Mouse (Mus musculus): ENCODE data around the gene Rtn4ip1.
"Not testable (repeated sequence)": the region's sequence is repeated elsewhere in the genome, so short reads cannot be mapped to it uniquely, and the experiment has no call there.

Gene Rtn4ip1

DNA sequence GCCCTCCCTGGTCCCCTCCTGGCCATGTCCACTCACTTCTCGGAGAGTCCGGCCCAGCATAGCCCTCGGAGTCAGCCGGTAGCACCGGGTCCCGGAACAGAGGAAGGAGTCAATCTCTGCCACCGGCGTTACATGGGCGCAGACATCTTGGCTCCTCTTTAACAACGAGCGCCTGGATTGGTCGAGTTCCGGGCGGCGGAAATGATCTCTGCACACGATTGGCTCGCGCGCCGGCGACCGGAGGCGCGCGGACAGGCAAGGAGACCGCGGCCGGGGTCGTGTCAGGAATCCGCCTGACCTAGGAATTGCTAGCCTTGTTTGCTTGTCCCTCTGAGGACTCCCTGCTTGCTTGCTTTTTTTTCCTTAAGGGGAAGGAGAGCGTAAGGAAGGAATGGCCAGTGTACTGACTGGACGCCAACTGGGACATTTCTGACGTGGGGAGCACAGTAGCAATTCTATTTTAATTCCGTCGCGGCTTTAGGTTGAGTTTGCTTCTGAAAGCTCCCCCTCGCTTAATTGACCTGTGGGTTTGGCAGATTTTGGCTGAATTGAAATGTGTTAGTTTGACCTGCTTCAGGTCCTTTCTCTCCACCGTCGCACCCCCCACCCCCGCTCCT, at the start of gene Rtn4ip1, which contains the start of gene Qrsl1:
TSS of gene Rtn4ip1 (plus strand) at position 230 of the 617 bp plus-strand sequence.
TSS of gene Qrsl1 (minus strand) at position 168 of the 617 bp plus-strand sequence.
- DNase-seq (ENCODE audit: low spot score): peak; percentile 97

DNA sequence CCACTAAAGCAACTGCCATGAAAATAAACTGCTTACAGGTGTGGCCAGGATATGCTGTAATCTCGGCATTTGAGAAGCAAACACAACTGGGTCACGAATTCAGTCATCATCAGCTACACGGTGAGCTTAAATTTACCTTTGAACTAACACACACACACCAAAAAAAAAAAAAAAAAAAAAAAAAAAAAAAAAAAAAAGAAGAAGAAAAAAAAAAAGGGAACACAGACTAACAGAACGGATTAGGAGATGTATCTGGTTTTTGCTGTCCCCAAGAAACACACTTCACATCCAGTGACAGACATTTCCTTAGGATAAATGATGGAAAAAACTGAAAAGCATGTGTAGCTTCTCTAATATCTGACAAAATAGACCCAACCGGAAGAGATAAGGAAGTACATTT, 49.7 kb upstream of the Rtn4ip1 start:
- no peak for DNase-seq (ENCODE audit: low spot score)

DNA sequence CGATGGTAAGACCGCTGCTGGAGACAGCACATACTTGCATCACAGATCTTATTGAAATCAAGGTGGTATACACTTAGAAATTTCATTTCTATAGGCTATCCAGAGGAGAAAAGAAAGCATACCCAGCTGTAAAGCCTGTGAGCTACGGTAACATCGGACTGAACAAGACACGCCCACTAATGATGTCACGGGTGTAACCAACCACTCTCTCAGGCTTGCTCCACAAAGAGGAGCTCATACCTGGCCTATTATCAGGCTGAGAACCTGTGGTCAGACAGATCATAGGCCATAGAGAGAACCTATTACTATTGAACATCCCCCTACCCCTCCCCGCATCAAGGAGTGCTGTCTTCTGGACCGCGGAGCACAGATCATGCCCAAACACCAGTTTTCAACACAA, 45.7 kb upstream of the Rtn4ip1 start:
- no peak for DNase-seq (ENCODE audit: low spot score)

DNA sequence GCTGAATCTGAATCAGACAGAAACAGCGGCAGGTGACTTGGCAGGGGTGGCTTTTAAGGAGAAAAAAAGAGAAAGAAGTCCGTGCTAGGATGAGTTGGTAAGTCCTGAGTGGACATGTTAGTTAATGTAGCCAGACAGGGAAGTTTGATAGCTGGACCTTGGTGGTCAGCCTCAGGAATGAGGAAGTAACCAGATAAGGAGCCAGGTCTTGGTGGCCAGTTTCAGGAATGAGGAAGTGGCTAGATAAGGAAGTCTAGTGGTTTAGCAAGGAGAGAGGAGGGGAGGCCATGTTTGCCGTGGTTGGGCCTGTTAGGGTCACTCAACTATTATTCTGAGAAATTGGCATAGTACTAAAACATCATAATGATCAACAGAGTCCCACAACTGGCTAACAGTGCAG, 45.3 kb upstream of the Rtn4ip1 start:
- no peak for DNase-seq (ENCODE audit: low spot score)

DNA sequence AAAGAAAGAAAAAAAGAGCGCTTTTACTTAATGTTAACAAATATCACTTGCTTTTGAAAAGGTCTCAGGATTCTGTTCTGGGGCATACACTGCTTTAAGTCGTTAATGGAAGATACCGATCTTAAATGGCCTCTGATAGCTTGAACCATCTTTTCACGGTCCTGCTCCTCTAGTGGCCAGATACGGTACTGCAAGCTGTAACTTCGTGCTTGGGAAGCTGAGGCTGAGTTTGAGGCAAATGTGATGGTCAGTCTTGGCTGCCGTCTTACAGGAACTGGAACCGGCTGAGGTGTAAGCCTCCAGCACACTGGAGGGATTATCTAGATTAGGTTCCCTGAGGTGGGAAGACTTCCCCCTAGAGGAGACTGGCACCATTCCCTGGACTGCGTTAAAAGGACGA, 30.9 kb upstream of the Rtn4ip1 start:
- peak; percentile 67 for DNase-seq (ENCODE audit: low spot score)

DNA sequence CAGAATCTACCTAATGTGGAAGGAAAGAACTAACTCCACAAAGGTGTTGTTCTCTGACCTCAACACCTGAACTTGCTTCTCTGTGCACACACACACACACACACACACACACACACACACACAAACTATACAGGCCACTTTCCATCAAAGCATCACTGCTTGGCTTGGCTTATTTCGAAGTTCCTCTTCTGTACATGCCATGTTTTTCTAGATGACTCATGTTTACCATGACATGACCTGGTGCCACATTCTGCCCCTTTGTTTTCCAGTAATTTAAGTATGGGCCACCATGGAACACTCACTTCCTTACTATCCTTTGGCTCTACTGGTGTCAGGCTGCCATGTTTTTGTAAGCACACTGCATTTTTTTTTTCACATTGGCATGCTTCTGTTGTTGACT, 30.1 kb upstream of the Rtn4ip1 start:
- no peak for DNase-seq (ENCODE audit: low spot score)

DNA sequence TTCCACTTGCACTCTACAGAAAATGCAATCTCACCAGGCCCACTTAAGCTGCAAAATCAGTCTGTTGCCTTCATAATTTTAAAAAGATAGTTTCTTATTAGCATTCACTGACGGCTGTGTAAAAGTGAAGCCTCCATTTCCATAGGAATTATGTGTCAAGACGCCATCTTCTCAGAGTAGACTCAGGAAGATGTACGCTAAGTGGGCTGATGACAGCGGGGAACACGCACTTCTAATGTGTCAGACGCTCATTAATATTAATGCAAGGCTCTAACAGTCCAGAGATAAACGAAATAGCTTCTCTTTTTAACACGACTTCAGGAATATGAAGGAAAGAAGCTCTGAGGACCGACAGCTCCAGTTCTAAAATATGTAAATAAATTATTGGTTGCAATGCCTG, 13.9 kb upstream of the Rtn4ip1 start:
- no peak for DNase-seq (ENCODE audit: low spot score)

DNA sequence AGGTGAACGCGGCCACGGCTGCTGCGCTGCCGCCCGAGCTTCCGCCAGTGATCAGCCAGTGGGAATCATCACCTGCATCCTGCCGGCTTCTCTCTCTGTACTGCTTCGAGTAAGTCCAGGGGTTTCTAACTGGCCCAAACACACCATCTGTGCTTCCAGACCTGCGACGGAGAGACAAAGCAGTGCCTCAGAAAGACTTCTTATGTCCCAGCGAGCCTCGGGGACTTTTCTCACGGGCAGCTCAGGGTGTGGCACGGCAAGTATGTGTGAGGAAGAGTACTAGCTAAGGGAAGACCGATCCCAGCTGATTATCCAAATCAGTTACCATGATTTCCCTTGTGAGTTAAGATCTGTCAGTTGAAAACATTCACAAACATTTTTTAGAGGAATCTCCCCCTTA, 12.6 kb upstream of the Rtn4ip1 start:
- no peak for DNase-seq (ENCODE audit: low spot score)

DNA sequence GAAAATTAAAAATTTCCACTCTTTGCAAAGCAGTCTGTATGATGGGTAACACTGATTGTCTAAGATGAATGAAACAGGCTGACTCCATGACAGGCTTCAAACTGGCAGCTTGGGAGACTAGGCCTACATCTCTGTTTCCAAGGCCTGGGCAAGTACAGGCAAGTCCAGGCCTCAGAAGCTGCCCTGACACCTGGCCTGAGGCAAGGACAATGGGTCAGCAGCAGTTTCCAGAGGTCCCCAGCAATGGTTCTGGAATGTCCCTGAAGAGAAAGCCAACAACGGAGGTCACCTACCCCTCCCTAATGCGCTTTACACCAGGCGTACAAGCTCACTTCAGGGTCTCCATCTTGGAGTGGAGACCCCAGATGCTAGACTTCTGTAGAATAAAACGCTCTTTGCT, 8.6 kb upstream of the Rtn4ip1 start:
- no peak for DNase-seq (ENCODE audit: low spot score)

DNA sequence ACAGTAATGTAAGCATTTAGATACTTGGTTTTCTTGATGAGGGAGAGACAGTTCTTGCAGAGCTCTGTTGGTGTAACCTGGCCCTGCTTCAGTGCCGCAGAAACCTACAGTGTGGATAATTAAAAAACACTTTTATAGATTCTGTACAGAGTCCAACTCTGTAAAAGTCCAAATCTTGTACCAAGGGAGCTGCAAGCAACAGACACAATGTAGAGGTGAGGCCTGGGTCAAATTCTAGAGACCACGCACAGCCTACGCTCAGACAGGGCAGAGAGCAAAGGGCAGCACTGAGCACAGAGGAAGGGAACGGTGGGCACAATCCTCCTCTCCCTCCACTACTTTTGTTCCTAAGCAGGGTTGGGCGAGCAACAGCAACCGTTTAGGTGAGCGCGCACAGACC, 5.5 kb upstream of the Rtn4ip1 start:
- no peak for DNase-seq (ENCODE audit: low spot score)

DNA sequence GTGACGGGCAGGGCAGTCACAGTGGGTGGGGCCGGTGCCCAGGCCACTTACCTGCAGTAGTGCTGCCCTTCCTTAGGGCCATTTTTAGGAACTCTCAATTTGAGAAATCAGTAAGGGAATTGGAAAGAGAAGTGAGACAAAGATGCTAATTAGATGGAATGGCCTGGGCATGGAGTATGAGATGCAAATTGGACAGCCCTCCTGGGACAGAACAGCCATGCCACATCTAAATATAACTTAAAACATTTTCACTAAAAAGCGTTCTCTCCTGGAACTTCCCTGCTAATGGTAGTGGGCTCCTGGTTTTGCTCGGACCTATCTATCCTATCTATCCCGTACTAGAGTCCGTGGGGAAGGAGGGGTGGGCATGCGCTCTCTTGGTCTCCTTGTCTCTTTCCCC, 3.3 kb upstream of the Rtn4ip1 start:
- DNase-seq (ENCODE audit: low spot score): no peak

DNA sequence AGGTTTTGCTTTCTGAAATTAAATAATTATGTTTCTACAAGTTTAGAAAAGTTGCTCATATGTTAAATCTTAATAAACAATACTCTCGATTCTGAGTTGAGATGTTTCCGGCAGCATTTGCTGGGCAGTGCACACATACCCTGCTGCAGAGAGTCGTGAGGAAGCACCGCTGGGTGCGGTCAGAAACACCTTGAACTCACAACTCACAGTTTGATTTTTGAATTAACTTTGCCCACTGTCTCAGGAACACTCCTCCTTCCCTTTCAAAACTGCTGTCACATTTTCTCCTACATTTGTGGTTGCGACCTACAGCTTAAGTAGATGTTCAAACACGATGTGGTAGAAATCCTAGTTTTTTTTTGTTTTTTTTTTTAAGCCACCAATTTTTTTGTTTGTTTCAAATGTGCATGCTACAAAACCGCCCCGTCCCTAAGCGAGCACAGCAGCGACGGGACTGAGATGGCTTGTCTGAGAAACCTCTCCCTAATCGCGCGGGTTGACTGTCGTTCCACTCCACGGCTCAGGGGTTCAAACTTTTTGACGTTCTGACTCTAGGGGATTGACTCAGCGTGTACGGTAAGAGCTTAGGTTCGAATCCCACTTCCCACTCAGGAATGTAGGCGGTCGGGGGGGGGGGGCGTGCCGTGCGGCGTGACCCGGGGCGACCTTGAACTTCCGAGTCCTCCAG, 580 bp upstream of the Rtn4ip1 start:
- peak; percentile 3 for DNase-seq (ENCODE audit: low spot score)

DNA sequence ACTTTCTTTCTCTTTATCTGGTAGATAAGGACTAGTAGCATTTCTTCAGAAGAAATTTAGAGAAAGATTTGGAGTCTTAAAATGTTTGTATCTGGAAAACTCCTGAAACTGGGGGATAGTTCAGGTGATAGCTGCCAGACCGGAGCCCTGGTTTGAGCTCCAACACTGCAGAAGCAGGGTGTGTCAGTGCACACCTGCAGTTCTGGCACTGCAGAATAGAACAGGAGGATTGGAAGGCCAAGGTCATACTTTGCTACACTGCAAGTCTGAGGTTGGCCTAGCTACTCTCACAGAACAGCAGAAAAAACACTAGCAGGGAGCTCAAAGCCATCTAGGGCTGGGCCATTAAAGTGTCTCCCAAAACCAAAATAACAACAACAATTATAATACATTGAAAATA, 3.0 kb downstream of the Rtn4ip1 start:
- DNase-seq (ENCODE audit: low spot score): no peak

DNA sequence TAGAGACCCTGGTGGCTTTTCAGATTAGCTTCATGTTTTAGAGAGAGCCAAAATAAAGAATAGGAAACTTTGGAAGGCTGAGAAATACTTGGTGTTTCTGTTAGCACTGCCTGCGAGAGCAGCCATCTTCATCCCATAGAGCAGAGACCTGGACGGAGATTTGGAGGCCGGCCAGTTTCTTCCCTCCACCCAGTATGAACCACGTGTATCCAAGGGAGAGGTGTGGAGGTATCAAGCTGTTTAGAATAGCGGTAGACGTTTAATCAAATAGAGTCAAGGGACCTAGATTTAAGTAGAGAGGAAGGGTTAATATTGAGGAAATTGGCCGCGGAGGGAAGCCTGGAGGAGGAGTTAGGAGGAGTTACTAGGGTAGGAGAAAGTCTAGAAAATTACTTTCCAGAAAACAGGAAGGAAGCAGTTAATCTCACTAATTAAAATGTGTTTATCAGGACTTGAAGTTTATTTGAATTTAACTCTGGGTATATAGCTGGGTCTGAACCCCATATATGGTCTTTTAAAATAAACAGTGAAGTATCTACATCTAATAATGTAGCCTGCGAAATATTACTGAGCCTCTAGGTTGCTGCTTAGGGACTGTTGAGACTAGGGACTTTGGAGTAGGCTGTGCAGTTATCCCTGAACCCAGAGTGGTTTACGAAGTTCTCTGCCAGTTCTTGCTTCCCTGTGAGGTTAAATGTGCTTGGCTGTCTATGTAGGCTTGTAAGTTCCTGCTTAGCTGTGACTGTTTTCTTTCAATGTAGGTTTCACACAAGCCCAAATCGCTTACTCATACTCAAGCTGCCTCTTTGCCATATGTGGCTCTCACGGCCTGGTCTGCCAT, 8.6 kb downstream of the Rtn4ip1 start:
- no peak for DNase-seq (ENCODE audit: low spot score)

DNA sequence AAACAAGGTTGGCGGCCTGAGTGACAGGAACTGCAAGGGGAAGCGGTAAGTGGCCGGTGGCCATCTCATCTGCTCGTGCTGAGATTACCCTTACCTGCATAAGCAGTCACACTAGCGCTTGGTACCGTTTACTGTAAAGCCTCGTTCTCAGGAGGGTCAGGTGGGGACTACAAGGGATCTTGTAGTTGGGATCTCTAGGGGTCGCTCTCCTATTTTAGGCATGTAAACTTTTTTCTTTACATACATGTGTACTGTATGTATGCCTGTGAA, 9.2 kb downstream of the Rtn4ip1 start:
- DNase-seq (ENCODE audit: low spot score): no peak

DNA sequence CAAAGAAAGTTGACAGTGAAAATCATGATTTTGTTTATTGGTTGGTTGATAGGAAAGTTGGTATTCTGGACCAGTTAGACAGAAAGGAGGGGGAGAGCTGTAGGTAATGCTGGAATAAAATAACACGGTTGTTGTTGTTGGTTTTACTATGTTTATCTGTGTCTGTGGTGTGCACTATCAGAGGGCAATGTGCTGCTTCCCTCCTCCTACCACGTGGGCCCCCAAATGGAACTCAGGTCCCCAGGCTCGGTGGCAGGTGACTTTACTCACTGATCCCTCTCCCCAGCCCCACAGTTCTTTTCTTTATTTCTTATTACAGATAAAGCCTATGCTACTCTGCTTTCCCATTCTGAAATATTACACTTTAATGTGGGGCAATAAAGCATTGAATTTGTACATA, 10.6 kb downstream of the Rtn4ip1 start:
- DNase-seq (ENCODE audit: low spot score): no peak

DNA sequence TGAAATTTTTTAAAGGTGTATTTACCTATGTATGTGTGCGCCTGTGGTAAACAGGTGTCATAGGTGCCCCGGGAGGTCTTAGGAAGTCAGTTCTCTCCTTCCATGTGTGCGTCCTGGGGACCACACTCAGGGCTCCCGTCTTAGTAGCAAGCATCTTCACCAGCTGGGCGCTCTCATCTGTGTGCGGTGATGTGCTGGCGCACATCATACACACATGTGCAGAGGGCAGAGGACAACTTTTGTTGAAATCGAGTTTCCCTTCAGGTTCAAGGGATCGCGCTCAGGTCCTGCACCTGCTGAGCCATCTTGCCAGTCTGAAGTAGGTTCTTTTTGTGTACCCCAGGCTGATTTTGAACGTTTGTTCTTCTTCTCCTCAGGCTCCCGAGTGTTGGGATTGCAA, 14.6 kb downstream of the Rtn4ip1 start:
- DNase-seq (ENCODE audit: low spot score): no peak

DNA sequence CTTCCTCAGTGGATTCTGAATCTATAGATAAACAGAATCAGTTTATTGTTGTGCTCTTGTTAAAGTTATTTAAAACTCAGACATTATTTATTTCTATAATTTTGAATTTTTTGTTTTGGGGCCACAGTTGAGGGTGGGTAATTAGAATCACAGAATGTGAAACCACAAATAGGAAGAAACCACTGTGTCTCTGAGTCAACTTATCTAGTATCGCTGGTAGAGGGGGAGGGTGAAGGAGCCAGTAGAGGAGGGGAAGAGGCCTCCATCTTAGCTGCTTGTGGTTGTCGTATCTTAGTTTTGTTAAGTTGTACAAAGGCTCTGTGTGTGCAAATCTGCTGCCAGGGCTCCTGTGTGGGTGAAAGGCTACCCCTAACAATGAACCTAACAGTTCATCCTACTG, 15.1 kb downstream of the Rtn4ip1 start:
- no peak for DNase-seq (ENCODE audit: low spot score)

DNA sequence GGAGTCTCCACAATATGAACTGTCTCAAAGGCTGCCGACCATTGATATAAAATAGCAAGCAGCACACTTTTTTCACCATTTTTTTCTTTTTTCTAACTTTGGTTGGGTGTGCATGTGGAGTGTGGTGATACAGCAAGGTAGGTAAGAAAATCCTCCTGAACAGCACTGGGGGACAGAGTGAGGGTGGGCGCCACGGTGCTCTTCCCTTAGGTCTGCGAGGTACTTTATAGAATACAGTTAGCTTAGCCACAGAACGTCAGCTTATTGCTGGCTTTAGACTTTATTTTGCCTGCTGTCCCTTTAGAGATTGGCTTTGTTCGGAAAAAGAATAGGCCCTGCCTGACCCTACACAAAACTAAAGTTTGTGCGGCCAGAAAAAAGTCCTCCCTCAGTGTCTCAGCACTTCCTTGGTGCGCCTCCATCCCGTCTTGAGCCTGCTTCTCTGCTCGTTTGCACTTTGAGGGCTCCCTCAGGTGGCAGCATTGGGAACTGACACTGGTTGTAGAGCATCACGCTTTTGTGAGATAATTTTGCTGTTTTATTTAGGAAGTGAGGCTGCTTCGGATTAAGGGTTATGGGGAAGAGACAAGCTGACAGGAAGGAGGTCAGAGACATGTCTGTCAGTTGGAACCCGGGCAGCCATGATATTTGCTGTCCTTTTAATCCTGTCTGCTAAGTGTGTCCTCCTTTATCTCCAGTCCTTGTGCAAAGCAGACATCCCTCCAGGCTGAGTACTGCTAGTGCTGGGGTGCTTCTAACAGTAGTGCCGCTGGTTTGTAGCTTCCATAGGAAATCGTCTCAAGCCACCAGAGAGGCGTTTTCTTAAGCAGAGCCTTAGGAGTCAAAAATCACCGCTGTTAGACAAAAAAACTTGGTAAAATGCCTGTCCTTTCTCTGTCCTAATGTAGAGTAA, 17.3 kb downstream of the Rtn4ip1 start:
- peak; percentile 86 for DNase-seq (ENCODE audit: low spot score)

DNA sequence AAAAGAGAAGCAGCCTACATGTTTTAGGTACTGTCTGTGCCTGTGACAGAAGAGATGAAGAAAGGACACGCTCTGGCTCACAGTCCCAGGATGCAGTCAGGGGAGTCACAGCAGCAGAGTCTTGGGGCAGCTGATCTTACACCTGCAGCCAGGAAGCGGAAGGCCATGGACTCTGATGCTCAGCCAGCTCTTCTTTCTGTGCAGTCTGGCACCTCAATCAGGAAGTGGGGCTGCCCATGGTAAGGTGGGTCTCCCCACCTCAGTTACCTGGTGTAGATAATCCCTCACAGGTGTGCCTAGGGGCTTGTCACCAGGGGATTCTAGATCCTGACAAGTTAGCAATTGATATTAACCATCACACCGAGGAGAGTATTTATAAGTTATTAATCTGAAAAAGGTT, 21.5 kb downstream of the Rtn4ip1 start:
- DNase-seq (ENCODE audit: low spot score): no peak

DNA sequence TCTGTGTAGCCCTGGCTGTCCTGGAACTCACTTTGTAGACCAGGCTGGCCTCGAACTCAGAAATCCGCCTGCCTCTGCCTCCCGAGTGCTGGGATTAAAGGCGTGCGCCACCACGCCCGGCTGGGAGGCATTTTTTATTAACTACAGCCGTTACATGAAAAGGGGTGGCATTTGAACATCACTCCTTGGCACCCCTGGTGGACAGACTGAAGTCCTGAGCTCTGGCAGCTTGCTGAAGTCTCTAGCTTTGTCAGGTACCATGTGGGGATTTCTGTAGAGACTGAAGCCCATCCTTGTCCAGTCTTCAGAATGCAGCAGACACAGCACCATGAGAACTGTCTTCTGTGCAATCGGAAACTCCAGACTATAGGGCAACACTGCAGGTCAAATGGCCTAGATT, 24.2 kb downstream of the Rtn4ip1 start:
- DNase-seq (ENCODE audit: low spot score): not testable (repeated sequence)

DNA sequence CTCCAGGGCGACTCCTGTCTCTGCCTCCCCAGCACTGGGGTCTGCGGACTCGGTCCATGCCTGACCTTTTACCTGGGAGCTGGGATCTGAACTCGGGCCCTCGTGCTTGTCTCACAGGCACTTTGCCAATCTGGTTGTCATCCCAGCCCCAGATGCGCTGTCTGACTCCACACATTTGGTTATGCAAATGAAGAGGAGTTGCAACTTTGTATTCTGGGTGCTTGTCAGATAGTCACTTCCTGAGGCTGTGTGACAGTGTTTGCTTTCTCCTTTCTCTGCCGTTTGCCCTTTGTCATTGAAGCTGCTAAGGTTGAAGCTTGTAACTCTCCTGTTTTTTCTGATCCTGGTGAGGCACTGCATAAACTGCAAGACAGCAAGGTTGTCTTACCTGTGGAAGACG, 26.1 kb downstream of the Rtn4ip1 start:
- DNase-seq (ENCODE audit: low spot score): no peak

Measured in retina, embryonic 14.5 days (tissue).